Mouse (Mus musculus): ENCODE data around the gene Plcd3. TPM values are rescaled to one million over a fixed set of nuclear protein-coding genes. Genes with fewer than 3 reads are reported as not detected.
A peak's percentile ranks its signal among the peaks of the same experiment; 100 is the strongest.

The Plcd3 gene
- polyA plus RNA-seq, 1 experiment from 2014 or later, result 3.7 TPM

DNA sequence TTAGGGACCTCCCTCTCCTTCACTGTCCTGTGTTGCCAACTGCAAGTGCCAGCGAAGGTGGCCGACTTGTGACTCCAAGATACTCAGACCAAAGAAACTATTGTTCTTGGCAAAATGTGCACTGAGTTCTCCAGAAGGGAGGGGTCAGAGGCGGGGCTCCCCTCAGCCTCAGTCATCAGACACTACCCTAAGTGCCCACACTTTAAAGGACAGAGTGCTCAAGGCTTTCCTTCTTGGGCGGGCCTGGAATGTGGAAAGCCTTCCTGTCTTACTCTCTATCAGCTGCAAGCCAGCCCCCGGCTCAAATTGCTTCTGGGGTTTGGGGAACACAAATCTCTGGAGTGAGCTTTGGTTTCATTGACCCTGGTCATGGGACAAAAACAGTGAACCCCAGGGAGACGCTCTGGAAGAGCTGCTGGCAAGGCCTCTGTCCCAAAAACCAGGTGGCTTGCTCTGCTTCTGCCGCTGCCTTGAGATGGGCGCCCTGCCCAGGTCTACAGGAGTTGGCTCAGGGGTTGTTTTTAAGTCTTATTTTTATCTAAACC lies 33.9 kb downstream of the Plcd3 start:
- DNase-seq (ENCODE audit: low spot score), result peak; percentile 86
- WGBS, result 43% methylated on average over 8 of the region's 8 CpGs
- peak; percentile 53; the same call in 1 of the 2 replicates for TF ChIP-seq EP300 (IDR thresholded peaks at IDR 0.05)
- no peak for TF ChIP-seq CTCF (IDR thresholded peaks at IDR 0.05)
- no peak overlapping the region for H3K4me3 ChIP-seq (ENCODE audit: low read depth, low read length)
- peaks cover 15% of the 10 kb centered on the region for H3K36me3 ChIP-seq (ENCODE audit: insufficient read depth, low read length)
- no peaks in the 10 kb centered on the region for H3K9me3 ChIP-seq (ENCODE audit: low read length)
- H3K4me1 ChIP-seq (ENCODE audit: insufficient read depth, low read depth, low read length), result no peaks in the 10 kb centered on the region
- peak; percentile 91 for ATAC-seq
- no peak overlapping the region for H3K9ac ChIP-seq (replicated peaks; ENCODE audit: low read depth)
- H3K27me3 ChIP-seq (replicated peaks; ENCODE audit: insufficient read depth, low read length), result no peaks in the 10 kb centered on the region
- peak overlapping the region; percentile 33 for H3K27ac ChIP-seq (ENCODE audit: low read length)
- no peak overlapping the region for H3K4me2 ChIP-seq (replicated peaks; ENCODE audit: low read depth, low read length)

DNA sequence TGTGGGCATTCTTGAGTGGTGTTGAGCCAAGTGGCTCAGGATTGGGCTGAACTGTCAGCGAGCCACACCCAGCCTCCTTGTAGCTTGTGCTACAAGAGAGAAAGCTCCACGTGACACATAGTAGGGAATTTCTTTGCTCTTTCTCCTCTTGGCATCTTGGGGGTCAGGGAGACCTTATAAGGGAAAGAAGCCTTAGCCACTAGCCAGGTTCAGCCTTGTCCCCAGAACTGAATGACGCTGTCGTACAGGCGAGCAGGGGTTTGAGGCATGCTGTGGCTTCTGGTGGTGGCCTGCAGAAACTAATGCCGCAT lies 34.5 kb downstream of the Plcd3 start:
- Histone ChIP-seq H3K36me3 (ENCODE audit: insufficient read depth, low read length) (peaks cover 18% of the 10 kb centered on the region), H3K4me2 (replicated peaks; ENCODE audit: low read depth, low read length) (no peak overlapping the region), H3K4me3 (ENCODE audit: low read depth, low read length) (no peak overlapping the region), H3K9ac (replicated peaks; ENCODE audit: low read depth) (no peak overlapping the region), H3K4me1 (ENCODE audit: insufficient read depth, low read depth, low read length) (no peaks in the 10 kb centered on the region), H3K27me3 (replicated peaks; ENCODE audit: insufficient read depth, low read length) (no peaks in the 10 kb centered on the region), H3K9me3 (ENCODE audit: low read length) (no peaks in the 10 kb centered on the region), H3K27ac (ENCODE audit: low read length) (peak overlapping the region; percentile 11; the same call in 1 of the 2 replicates)
- 69% methylated on average over 6 of the region's 6 CpGs for WGBS
- DNase-seq (ENCODE audit: low spot score) (no peak), ATAC-seq (no peak)
- TF ChIP-seq CTCF (IDR thresholded peaks at IDR 0.05) (no peak), EP300 (IDR thresholded peaks at IDR 0.05) (no peak)

DNA sequence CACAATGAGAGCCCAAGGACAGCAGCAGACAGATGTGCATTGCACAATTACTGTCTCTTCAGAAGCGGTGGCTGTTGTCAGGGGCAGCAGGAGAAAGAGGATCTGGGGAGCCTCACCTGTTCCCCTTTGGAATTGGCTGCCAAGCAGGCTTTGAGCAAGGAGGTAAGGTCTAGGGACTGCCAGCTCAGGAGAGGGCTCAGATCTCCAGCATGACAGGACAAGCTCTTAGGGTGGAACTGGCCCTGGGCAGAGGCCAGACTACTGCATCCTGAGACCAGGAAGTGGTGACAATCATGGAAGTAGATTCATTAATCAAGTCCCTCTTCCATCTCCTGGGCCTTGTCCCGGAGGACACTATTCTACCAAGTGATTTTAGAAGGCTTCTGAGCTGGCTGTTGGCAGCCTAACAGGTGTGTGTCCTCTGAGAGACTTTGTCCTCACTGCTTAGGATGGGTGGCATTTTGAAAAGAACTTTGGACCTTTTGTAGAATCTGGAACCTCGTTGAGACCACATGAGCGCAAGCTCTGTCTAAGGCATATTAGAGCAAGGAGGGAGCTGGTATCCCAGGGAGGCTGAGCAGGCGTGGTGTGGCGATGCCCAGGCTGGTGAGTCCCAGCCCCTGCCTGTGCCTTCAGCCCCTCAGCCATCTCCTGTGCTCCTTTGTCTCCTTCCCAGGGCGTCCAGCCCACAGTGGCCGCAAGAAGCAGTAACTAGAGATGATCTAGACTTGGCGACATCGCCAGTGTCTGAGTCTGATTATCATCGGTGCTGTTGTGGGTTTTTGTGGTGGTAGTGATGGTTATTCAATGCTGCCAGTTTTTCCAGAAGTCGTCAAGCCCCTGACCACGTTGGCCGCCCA lies 35.0 kb downstream of the Plcd3 start:
- peaks cover 22% of the 10 kb centered on the region for H3K36me3 ChIP-seq (ENCODE audit: insufficient read depth, low read length)
- no peaks in the 10 kb centered on the region for H3K4me1 ChIP-seq (ENCODE audit: insufficient read depth, low read depth, low read length)
- WGBS, result 90% methylated on average over 14 of the region's 14 CpGs
- no peak for DNase-seq (ENCODE audit: low spot score)
- no peak overlapping the region for H3K9ac ChIP-seq (replicated peaks; ENCODE audit: low read depth)
- H3K9me3 ChIP-seq (ENCODE audit: low read length), result no peaks in the 10 kb centered on the region
- no peak for ATAC-seq
- H3K4me3 ChIP-seq (ENCODE audit: low read depth, low read length), result no peak overlapping the region
- H3K27ac ChIP-seq (ENCODE audit: low read length), result 0 out of 2 replicates have a peak overlapping the region, but pooled peaks have one; percentile 11
- H3K4me2 ChIP-seq (replicated peaks; ENCODE audit: low read depth, low read length), result no peak overlapping the region
- TF ChIP-seq EP300 (IDR thresholded peaks at IDR 0.05) (no peak), CTCF (IDR thresholded peaks at IDR 0.05) (no peak)
- H3K27me3 ChIP-seq (replicated peaks; ENCODE audit: insufficient read depth, low read length), result no peaks in the 10 kb centered on the region

DNA sequence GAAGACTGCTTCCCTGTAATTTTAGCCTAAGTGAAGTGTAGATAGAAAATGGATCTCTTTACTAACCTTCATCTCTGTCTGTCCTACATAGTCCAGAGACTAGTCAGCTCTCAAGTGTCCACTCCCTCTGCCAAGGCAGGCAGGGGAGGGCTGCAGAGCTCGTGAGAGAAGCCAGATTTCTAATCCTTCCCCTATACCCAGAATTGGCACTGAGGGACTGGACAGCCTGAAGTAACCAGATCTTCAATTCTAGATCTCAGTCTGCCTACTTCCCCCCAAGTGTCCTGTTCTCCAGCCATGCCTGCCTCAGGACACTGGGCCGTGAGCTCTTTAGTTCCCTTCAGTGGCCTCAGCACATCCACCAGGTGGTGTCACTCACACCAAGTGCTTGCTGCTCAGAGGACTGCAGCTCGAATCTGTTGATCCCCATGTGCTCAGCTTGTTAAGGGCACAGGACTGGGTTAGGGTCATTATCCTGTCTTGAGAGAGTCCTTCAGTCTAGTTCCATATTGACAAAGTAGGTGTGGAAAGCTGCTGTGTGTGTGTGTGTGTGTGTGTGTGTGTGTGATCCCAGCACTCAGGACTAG lies 42.9 kb downstream of the Plcd3 start:
- Histone ChIP-seq H3K4me2 (replicated peaks; ENCODE audit: low read depth, low read length) (no peak overlapping the region), H3K27me3 (replicated peaks; ENCODE audit: insufficient read depth, low read length) (no peaks in the 10 kb centered on the region), H3K9me3 (ENCODE audit: low read length) (no peaks in the 10 kb centered on the region), H3K4me1 (ENCODE audit: insufficient read depth, low read depth, low read length) (no peaks in the 10 kb centered on the region), H3K4me3 (ENCODE audit: low read depth, low read length) (no peak overlapping the region), H3K9ac (replicated peaks; ENCODE audit: low read depth) (no peak overlapping the region), H3K36me3 (ENCODE audit: insufficient read depth, low read length) (peaks cover 49% of the 10 kb centered on the region), H3K27ac (ENCODE audit: low read length) (no peak overlapping the region)
- peak; percentile 26 for DNase-seq (ENCODE audit: low spot score)
- 50% methylated on average over 3 of the region's 3 CpGs for WGBS
- peak; percentile 64 for ATAC-seq
- no peak for TF ChIP-seq EP300 (IDR thresholded peaks at IDR 0.05)
- peak; percentile 22; the same call in 1 of the 2 replicates for TF ChIP-seq CTCF (IDR thresholded peaks at IDR 0.05)

DNA sequence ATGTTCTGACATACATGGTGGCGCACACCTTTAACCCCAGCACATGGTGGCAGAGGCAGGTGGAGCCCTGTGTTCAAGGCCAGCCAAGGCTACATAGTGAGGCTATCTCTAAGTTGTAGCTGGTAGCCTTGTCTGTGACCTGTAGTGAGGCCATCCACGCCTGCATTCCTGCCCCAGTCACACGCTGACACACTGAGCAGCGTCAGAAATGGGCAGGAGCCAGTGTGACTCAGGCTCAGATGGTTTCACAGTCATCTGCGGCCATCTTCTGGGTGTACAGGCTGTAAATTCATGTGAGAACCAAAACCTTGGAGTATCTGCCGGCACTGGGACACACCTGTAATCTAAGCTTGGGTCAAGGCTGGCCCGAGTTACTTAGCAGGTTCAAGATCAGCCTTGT lies 44.8 kb downstream of the Plcd3 start:
- Histone ChIP-seq H3K4me2 (replicated peaks; ENCODE audit: low read depth, low read length) (no peak overlapping the region), H3K9ac (replicated peaks; ENCODE audit: low read depth) (no peak overlapping the region), H3K4me3 (ENCODE audit: low read depth, low read length) (no peak overlapping the region), H3K27ac (ENCODE audit: low read length) (no peak overlapping the region), H3K9me3 (ENCODE audit: low read length) (no peaks in the 10 kb centered on the region), H3K27me3 (replicated peaks; ENCODE audit: insufficient read depth, low read length) (no peaks in the 10 kb centered on the region), H3K4me1 (ENCODE audit: insufficient read depth, low read depth, low read length) (no peaks in the 10 kb centered on the region), H3K36me3 (ENCODE audit: insufficient read depth, low read length) (peaks cover 43% of the 10 kb centered on the region)
- ATAC-seq (no peak), DNase-seq (ENCODE audit: low spot score) (no peak)
- 96% methylated on average over 7 of the region's 7 CpGs for WGBS
- TF ChIP-seq EP300 (IDR thresholded peaks at IDR 0.05) (no peak), CTCF (IDR thresholded peaks at IDR 0.05) (no peak)

DNA sequence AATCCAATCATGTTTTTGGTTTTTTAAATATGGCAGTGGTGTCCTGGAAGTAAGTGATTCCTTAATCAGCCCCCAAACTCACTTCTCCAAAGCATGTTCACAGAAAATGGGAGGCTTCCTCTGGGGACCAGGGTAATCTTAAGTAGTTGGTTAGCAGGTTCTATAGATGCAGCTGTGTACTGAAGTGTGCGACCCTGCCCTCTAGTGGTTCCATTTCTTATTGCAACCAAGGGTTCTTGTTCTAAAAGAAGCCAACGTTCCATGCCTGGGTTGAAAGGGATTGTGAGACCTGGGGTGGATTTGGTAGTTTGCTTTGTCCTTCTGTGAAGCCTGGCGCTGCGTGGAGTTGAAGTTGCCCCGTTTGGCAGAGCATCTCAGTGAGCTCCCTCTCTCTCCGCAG lies 46.7 kb downstream of the Plcd3 start:
- Histone ChIP-seq H3K4me1 (ENCODE audit: insufficient read depth, low read depth, low read length) (no peaks in the 10 kb centered on the region), H3K9me3 (ENCODE audit: low read length) (no peaks in the 10 kb centered on the region), H3K36me3 (ENCODE audit: insufficient read depth, low read length) (peaks cover 30% of the 10 kb centered on the region), H3K27ac (ENCODE audit: low read length) (no peak overlapping the region), H3K9ac (replicated peaks; ENCODE audit: low read depth) (no peak overlapping the region), H3K27me3 (replicated peaks; ENCODE audit: insufficient read depth, low read length) (no peaks in the 10 kb centered on the region), H3K4me2 (replicated peaks; ENCODE audit: low read depth, low read length) (no peak overlapping the region), H3K4me3 (ENCODE audit: low read depth, low read length) (no peak overlapping the region)
- DNase-seq (ENCODE audit: low spot score), result peak; percentile 81
- TF ChIP-seq EP300 (IDR thresholded peaks at IDR 0.05) (no peak), CTCF (IDR thresholded peaks at IDR 0.05) (peak; percentile 92)
- 45% methylated on average over 6 of the region's 6 CpGs for WGBS
- ATAC-seq, result no peak
